Mouse (Mus musculus) heart, postnatal 0 days (tissue): Measurements from ENCODE around the gene Pus10. TPM values are rescaled to one million over a fixed set of nuclear protein-coding genes. Genes with fewer than 3 reads are reported as not detected.

Experiments used
- ATAC-seq: fragments of 200-750 bp; cut with Nextera tagmentation; 2 replicates; pipeline ENCODE4 v1.8.0; 2017; ENCODE audit warnings: low read depth, moderate number of reproducible peaks, moderate library complexity; ENCODE audit not compliant: insufficient read depth
- DNase-seq: peaks from one replicate; pipeline ENCODE4 v3.0.0-alpha.2; 2016; ENCODE audit warnings: low spot score
- H3K27ac ChIP-seq: fragments of 300-500 bp; sonication (generic); 2 replicates; pipeline ENCODE4 v1.5.1; 2014; ENCODE audit warnings: low read depth, mild to moderate bottlenecking
- H3K27me3 ChIP-seq: fragments of 300-500 bp; sonication (generic); 2 replicates; pipeline ENCODE4 v1.6.1; 2014; ENCODE audit warnings: low read length, mixed read lengths; ENCODE audit not compliant: control insufficient read depth, insufficient read depth
- H3K36me3 ChIP-seq: fragments of 300-500 bp; sonication (generic); replicated peaks from 2 replicates; pipeline ENCODE4 v1.6.1; 2014; ENCODE audit warnings: low read length, mixed read lengths; ENCODE audit not compliant: control insufficient read depth, insufficient read depth
- H3K4me1 ChIP-seq: fragments of 300-500 bp; sonication (generic); 2 replicates; pipeline ENCODE4 v1.6.1; 2014; ENCODE audit warnings: antibody characterized with exemption; ENCODE audit not compliant: control insufficient read depth, insufficient read depth
- H3K4me2 ChIP-seq: fragments of 300-500 bp; sonication (generic); 2 replicates; pipeline ENCODE4 v1.6.1; 2014; ENCODE audit warnings: low read depth, mild to moderate bottlenecking, low read length, moderate library complexity
- H3K4me3 ChIP-seq: fragments of 300-500 bp; sonication (generic); 2 replicates; pipeline ENCODE4 v1.5.1; 2014; ENCODE audit warnings: low read depth, low read length
- H3K9ac ChIP-seq: fragments of 300-500 bp; sonication (generic); replicated peaks from 2 replicates; pipeline ENCODE4 v1.6.1; 2014; ENCODE audit warnings: low read depth, low read length, mixed read lengths
- H3K9me3 ChIP-seq: fragments of 300-500 bp; sonication (generic); replicated peaks from 2 replicates; pipeline ENCODE4 v1.6.1; 2016; ENCODE audit warnings: low read length; ENCODE audit not compliant: control insufficient read depth
- CTCF ChIP-seq: IDR thresholded peaks from 2 replicates; pipeline ENCODE4 v1.5.1; 2016; ENCODE audit warnings: antibody characterized with exemption, control low read depth, low read depth
- EP300 ChIP-seq: IDR thresholded peaks from 2 replicates; pipeline ENCODE4 v1.6.1; 2016; ENCODE audit warnings: antibody characterized with exemption, low read depth
- WGBS: fragments of 180-500 bp; shearing (Covaris S2); extraction: QIAGEN DNeasy Blood & Tissue Kit; methylation state at CpG from one replicate; pipeline ENCODE4 v1.1.7; 2014; 5-methylcytosine and 5-hydroxymethylcytosine counted together
- polyA plus RNA-seq: library from polyadenylated mRNA; unstranded; fragments of >200 nt; fragmentation: Nextera tagmentation; extraction: Ambion mirVana; gene quantifications from 2 replicates; pipeline ENCODE4 v1.2.1, GENCODE M21; 2015
- total RNA-seq: library from RNA; depleted of rRNA; stranded (reverse); fragments of >200 nt; gene quantifications from 2 replicates; pipeline ENCODE4 v1.2.3, GENCODE M21; 2014; ENCODE audit warnings: low replicate concordance

Pus10 gene
- total and polyA plus RNA-seq, 2 experiments from 2014 or later: 4.8 to 8.7 TPM

DNA sequence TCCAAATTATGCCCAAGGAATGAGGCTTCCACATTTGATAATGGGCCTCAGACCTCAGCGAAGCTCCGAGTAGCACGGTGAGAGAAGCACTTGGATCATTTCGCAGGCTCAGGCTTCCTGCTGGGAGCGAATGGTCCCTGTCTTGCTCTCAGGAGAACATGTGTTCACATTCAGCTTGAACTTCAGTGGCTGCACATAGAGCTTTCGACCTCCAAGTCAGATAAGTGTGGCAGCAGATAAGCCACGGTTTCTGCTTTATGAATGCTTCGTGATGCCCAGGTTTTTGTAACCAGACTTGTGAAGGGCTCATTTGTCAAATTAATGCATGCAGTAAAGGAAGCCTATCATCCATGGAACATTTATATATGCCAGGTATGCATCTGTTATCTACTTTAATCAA is 30.9 kb upstream of the Pus10 start:
- Histone ChIP-seq H3K36me3 (no peaks in the 10 kb centered on the region), H3K4me3 (no peak overlapping the region), H3K27ac (no peak overlapping the region), H3K9ac (no peak overlapping the region), H3K9me3 (no peaks in the 10 kb centered on the region), H3K27me3 (no peaks in the 10 kb centered on the region), H3K4me1 (peaks cover 4% of the 10 kb centered on the region; the same call in 1 of the 2 replicates), H3K4me2 (no peak overlapping the region)
- DNase-seq: no peak
- WGBS: 38% methylated on average over 8 of the region's 8 CpGs
- TF ChIP-seq EP300 (no peak), CTCF (no peak)
- no peak for ATAC-seq

- Histone ChIP-seq H3K4me2 (no peak overlapping the region), H3K4me3 (no peak overlapping the region), H3K36me3 (peaks cover 19% of the 10 kb centered on the region), H3K4me1 (no peaks in the 10 kb centered on the region), H3K27me3 (no peaks in the 10 kb centered on the region), H3K9ac (no peak overlapping the region), H3K27ac (no peak overlapping the region), H3K9me3 (0 out of 2 replicates have a peak, but pooled peaks cover 6% of the 10 kb centered on the region)
- DNase-seq (no peak), ATAC-seq (no peak)
- TF ChIP-seq EP300 (no peak), CTCF (no peak)
Measured at GRCm38 (mm10) chr11:23647431-23647830, 18.0 kb upstream of the Pus10 start.

GRCm38 (mm10) chr11:23647835-23648234 is 17.6 kb upstream of the Pus10 start:
- Histone ChIP-seq H3K4me1 (no peaks in the 10 kb centered on the region), H3K4me2 (no peak overlapping the region), H3K27ac (no peak overlapping the region), H3K4me3 (no peak overlapping the region), H3K9ac (no peak overlapping the region), H3K36me3 (peaks cover 19% of the 10 kb centered on the region), H3K9me3 (0 out of 2 replicates have a peak, but pooled peaks cover 3% of the 10 kb centered on the region), H3K27me3 (no peaks in the 10 kb centered on the region)
- no peak for ATAC-seq
- TF ChIP-seq CTCF: no peak
- no peak for TF ChIP-seq EP300
- DNase-seq: no peak
- WGBS: 90% methylated on average over 3 of the region's 3 CpGs

GRCm38 (mm10) chr11:23653666-23654065 is 11.8 kb upstream of the Pus10 start:
- H3K27ac ChIP-seq: no peak overlapping the region
- no peaks in the 10 kb centered on the region for H3K9me3 ChIP-seq
- H3K9ac ChIP-seq: no peak overlapping the region
- ATAC-seq (no peak), DNase-seq (no peak)
- no peaks in the 10 kb centered on the region for H3K27me3 ChIP-seq
- H3K36me3 ChIP-seq: peaks cover 15% of the 10 kb centered on the region
- 75% methylated on average over 3 of the region's 3 CpGs for WGBS
- no peak overlapping the region for H3K4me3 ChIP-seq
- 0 out of 2 replicates have a peak, but pooled peaks cover 6% of the 10 kb centered on the region for H3K4me1 ChIP-seq
- no peak for TF ChIP-seq EP300
- TF ChIP-seq CTCF: no peak
- H3K4me2 ChIP-seq: no peak overlapping the region

GRCm38 (mm10) chr11:23657791-23658190 is 7.7 kb upstream of the Pus10 start:
- Histone ChIP-seq H3K27ac (no peak overlapping the region), H3K36me3 (no peaks in the 10 kb centered on the region), H3K4me2 (no peak overlapping the region), H3K9ac (no peak overlapping the region), H3K9me3 (no peaks in the 10 kb centered on the region), H3K4me3 (no peak overlapping the region), H3K4me1 (0 out of 2 replicates have a peak, but pooled peaks cover 6% of the 10 kb centered on the region), H3K27me3 (no peaks in the 10 kb centered on the region)
- no peak for ATAC-seq
- no peak for TF ChIP-seq CTCF
- TF ChIP-seq EP300: no peak
- WGBS: 49% methylated on average over 2 of the region's 2 CpGs
- no peak for DNase-seq

DNA sequence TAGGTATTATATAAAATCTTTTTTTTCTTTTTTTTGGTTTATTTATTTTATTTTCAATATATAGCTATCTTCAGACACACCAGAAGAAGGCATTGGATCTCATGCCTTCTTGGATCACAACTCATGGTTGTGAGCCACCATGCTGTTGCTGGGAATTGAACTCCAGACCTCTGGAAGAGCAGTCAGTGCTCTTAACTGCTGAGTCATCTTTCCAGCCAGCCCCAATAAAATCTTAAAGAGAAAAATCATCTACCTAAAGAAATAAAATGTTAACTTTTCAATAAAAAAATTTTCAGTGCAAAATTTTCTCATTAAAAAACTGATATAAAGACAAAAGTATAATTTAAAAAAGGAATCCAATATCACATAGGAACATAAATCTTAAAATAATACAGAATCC is 1.2 kb upstream of the Pus10 start:
- TF ChIP-seq EP300 (no peak), CTCF (no peak)
- H3K4me3 ChIP-seq: no peak overlapping the region

More for the DNA sequence above, 1.2 kb upstream of the Pus10 start:
- no peak overlapping the region for H3K9ac ChIP-seq
- no peak overlapping the region for H3K27ac ChIP-seq
- no peaks in the 10 kb centered on the region for H3K36me3 ChIP-seq
- H3K27me3 ChIP-seq: no peaks in the 10 kb centered on the region
- no peak for DNase-seq
- H3K4me2 ChIP-seq: no peak overlapping the region
- no peaks in the 10 kb centered on the region for H3K9me3 ChIP-seq
- no peak for ATAC-seq
- 0 out of 2 replicates have a peak, but pooled peaks cover 6% of the 10 kb centered on the region for H3K4me1 ChIP-seq
